Mouse (Mus musculus): ENCODE data around the gene Aff4. TPM values are rescaled to one million over a fixed set of nuclear protein-coding genes. Genes with fewer than 3 reads are reported as not detected.

The Aff4 gene
- polyA plus RNA-seq, 1 experiment from 2014 or later = 44.8 TPM

GRCm38 (mm10) chr11:53428716-53429057 lies 78.1 kb downstream of the Aff4 start:
- Histone ChIP-seq H3K27ac (no peak overlapping the region), H3K79me2 (ENCODE audit: inconsistent target) (peaks cover 13% of the 10 kb centered on the region), H3K36me3 (ENCODE audit: inconsistent target) (peaks cover 13% of the 10 kb centered on the region), H3K4me3 (ENCODE audit: inconsistent target) (no peak overlapping the region)
- 97% methylated on average over 5 of the region's 5 CpGs for WGBS (ENCODE audit: missing documents)

- H3K36me3 ChIP-seq (ENCODE audit: inconsistent target) = peaks cover 13% of the 10 kb centered on the region
- H3K79me2 ChIP-seq (ENCODE audit: inconsistent target) = peaks cover 13% of the 10 kb centered on the region
- H3K4me3 ChIP-seq (ENCODE audit: inconsistent target) = peak overlapping the region; percentile 71; the same call in 1 of the 2 replicates
- peak overlapping the region; percentile 67 for H3K27ac ChIP-seq
Measured at GRCm38 (mm10) chr11:53429182-53429581, 78.5 kb downstream of the Aff4 start.

GRCm38 (mm10) chr11:53430300-53430669 lies 79.7 kb downstream of the Aff4 start:
- Histone ChIP-seq H3K27ac (peak overlapping the region; percentile 67), H3K79me2 (ENCODE audit: inconsistent target) (peaks cover 13% of the 10 kb centered on the region), H3K36me3 (ENCODE audit: inconsistent target) (peaks cover 13% of the 10 kb centered on the region), H3K4me3 (ENCODE audit: inconsistent target) (peak overlapping the region; percentile 71)
- 1% methylated on average over 31 of the region's 34 CpGs for WGBS (ENCODE audit: missing documents)

- WGBS (ENCODE audit: missing documents) = under 1% methylated on average over 43 of the region's 44 CpGs
- Histone ChIP-seq H3K4me3 (ENCODE audit: inconsistent target) (peak within 1 kb of the TSS; percentile 71), H3K79me2 (ENCODE audit: inconsistent target) (peaks cover 13% of the 10 kb centered on the region), H3K36me3 (ENCODE audit: inconsistent target) (peaks cover 13% of the 10 kb centered on the region), H3K27ac (peak within 1 kb of the TSS; percentile 67)
Measured at GRCm38 (mm10) chr11:53430670-53431346, 80.2 kb downstream of the Aff4 start, which contains the start of the genes Uqcrq and Gdf9. Gene Uqcrq, minus strand, starts transcription at chr11:53430831. Gene Gdf9, plus strand, starts transcription at chr11:53431023.

GRCm38 (mm10) chr11:53431347-53432056 lies 80.9 kb downstream of the Aff4 start:
- H3K36me3 ChIP-seq (ENCODE audit: inconsistent target) = peaks cover 13% of the 10 kb centered on the region
- 22% methylated on average over 9 of the region's 9 CpGs for WGBS (ENCODE audit: missing documents)
- H3K79me2 ChIP-seq (ENCODE audit: inconsistent target) = peaks cover 13% of the 10 kb centered on the region
- H3K4me3 ChIP-seq (ENCODE audit: inconsistent target) = peak overlapping the region; percentile 71
- peak overlapping the region; percentile 67 for H3K27ac ChIP-seq

GRCm38 (mm10) chr11:53433057-53433456 lies 82.4 kb downstream of the Aff4 start:
- WGBS (ENCODE audit: missing documents) = 45% methylated on average over 6 of the region's 6 CpGs
- Histone ChIP-seq H3K4me3 (ENCODE audit: inconsistent target) (no peak overlapping the region), H3K79me2 (ENCODE audit: inconsistent target) (peaks cover 13% of the 10 kb centered on the region), H3K36me3 (ENCODE audit: inconsistent target) (peaks cover 9% of the 10 kb centered on the region), H3K27ac (no peak overlapping the region)

GRCm38 (mm10) chr11:53435504-53435903 lies 84.9 kb downstream of the Aff4 start:
- H3K79me2 ChIP-seq (ENCODE audit: inconsistent target) = no peaks in the 10 kb centered on the region
- H3K27ac ChIP-seq = no peak overlapping the region
- H3K4me3 ChIP-seq (ENCODE audit: inconsistent target) = no peak overlapping the region
- 68% methylated on average over 8 of the region's 8 CpGs for WGBS (ENCODE audit: missing documents)
- H3K36me3 ChIP-seq (ENCODE audit: inconsistent target) = no peaks in the 10 kb centered on the region

GRCm38 (mm10) chr11:53436338-53436737 lies 85.7 kb downstream of the Aff4 start:
- H3K27ac ChIP-seq = 0 out of 2 replicates have a peak overlapping the region, but pooled peaks have one; percentile 5
- 53% methylated on average over 6 of the region's 6 CpGs for WGBS (ENCODE audit: missing documents)
- no peaks in the 10 kb centered on the region for H3K36me3 ChIP-seq (ENCODE audit: inconsistent target)
- H3K79me2 ChIP-seq (ENCODE audit: inconsistent target) = no peaks in the 10 kb centered on the region
- no peak overlapping the region for H3K4me3 ChIP-seq (ENCODE audit: inconsistent target)

- 24% methylated on average over 12 of the region's 12 CpGs for WGBS (ENCODE audit: missing documents)
- Histone ChIP-seq H3K36me3 (ENCODE audit: inconsistent target) (no peaks in the 10 kb centered on the region), H3K79me2 (ENCODE audit: inconsistent target) (no peaks in the 10 kb centered on the region), H3K4me3 (ENCODE audit: inconsistent target) (no peak overlapping the region), H3K27ac (no peak overlapping the region)
Measured at GRCm38 (mm10) chr11:53441921-53442320, 91.3 kb downstream of the Aff4 start.

- 13% methylated on average over 6 of the region's 6 CpGs for WGBS (ENCODE audit: missing documents)
- H3K79me2 ChIP-seq (ENCODE audit: inconsistent target) = no peaks in the 10 kb centered on the region
- H3K27ac ChIP-seq = no peak overlapping the region
- no peaks in the 10 kb centered on the region for H3K36me3 ChIP-seq (ENCODE audit: inconsistent target)
- H3K4me3 ChIP-seq (ENCODE audit: inconsistent target) = no peak overlapping the region
Measured at GRCm38 (mm10) chr11:53443861-53444260, 93.2 kb downstream of the Aff4 start.

- H3K27ac ChIP-seq = no peak overlapping the region
- H3K36me3 ChIP-seq (ENCODE audit: inconsistent target) = no peaks in the 10 kb centered on the region
- no peaks in the 10 kb centered on the region for H3K79me2 ChIP-seq (ENCODE audit: inconsistent target)
- H3K4me3 ChIP-seq (ENCODE audit: inconsistent target) = no peak overlapping the region
- WGBS (ENCODE audit: missing documents) = 91% methylated on average over 13 of the region's 13 CpGs
Measured at GRCm38 (mm10) chr11:53445562-53445961, 94.9 kb downstream of the Aff4 start.

- Histone ChIP-seq H3K27ac (no peak overlapping the region), H3K4me3 (ENCODE audit: inconsistent target) (no peak overlapping the region), H3K36me3 (ENCODE audit: inconsistent target) (no peaks in the 10 kb centered on the region), H3K79me2 (ENCODE audit: inconsistent target) (no peaks in the 10 kb centered on the region)
- 98% methylated on average over 13 of the region's 13 CpGs for WGBS (ENCODE audit: missing documents)
Measured at GRCm38 (mm10) chr11:53446183-53446582, 95.5 kb downstream of the Aff4 start.

GRCm38 (mm10) chr11:53447996-53448395 lies 97.4 kb downstream of the Aff4 start:
- Histone ChIP-seq H3K36me3 (ENCODE audit: inconsistent target) (no peaks in the 10 kb centered on the region), H3K27ac (no peak overlapping the region), H3K4me3 (ENCODE audit: inconsistent target) (no peak overlapping the region), H3K79me2 (ENCODE audit: inconsistent target) (no peaks in the 10 kb centered on the region)
- 85% methylated on average over 8 of the region's 8 CpGs for WGBS (ENCODE audit: missing documents)

GRCm38 (mm10) chr11:53448529-53448928 lies 97.9 kb downstream of the Aff4 start:
- Histone ChIP-seq H3K4me3 (ENCODE audit: inconsistent target) (no peak overlapping the region), H3K27ac (no peak overlapping the region), H3K36me3 (ENCODE audit: inconsistent target) (no peaks in the 10 kb centered on the region), H3K79me2 (ENCODE audit: inconsistent target) (no peaks in the 10 kb centered on the region)
- 100% methylated on average over 1 of the region's 1 CpGs for WGBS (ENCODE audit: missing documents)

- 8% methylated on average over 14 of the region's 15 CpGs for WGBS (ENCODE audit: missing documents)
- Histone ChIP-seq H3K4me3 (ENCODE audit: inconsistent target) (no peak overlapping the region), H3K79me2 (ENCODE audit: inconsistent target) (no peaks in the 10 kb centered on the region), H3K36me3 (ENCODE audit: inconsistent target) (no peaks in the 10 kb centered on the region), H3K27ac (no peak overlapping the region)
Measured at GRCm38 (mm10) chr11:53450070-53450705, 99.6 kb downstream of the Aff4 start.
